Mouse (Mus musculus): ENCODE data around the gene Gpn2.

- TF ChIP-seq CTCF (IDR thresholded peaks at IDR 0.05; ENCODE audit: extremely low read depth, insufficient read depth, low read length) (no peak), POLR2A (IDR thresholded peaks at IDR 0.05; ENCODE audit: extremely low read depth, insufficient read depth, low read length) (no peak)
Measured at GRCm38 (mm10) chr4:133561622-133562021, 22.5 kb upstream of the Gpn2 start.

All from cortical plate, adult 2 months (tissue).